12 mouse cellular contexts compared by ENCODE assay signal in the genomic region with DNA sequence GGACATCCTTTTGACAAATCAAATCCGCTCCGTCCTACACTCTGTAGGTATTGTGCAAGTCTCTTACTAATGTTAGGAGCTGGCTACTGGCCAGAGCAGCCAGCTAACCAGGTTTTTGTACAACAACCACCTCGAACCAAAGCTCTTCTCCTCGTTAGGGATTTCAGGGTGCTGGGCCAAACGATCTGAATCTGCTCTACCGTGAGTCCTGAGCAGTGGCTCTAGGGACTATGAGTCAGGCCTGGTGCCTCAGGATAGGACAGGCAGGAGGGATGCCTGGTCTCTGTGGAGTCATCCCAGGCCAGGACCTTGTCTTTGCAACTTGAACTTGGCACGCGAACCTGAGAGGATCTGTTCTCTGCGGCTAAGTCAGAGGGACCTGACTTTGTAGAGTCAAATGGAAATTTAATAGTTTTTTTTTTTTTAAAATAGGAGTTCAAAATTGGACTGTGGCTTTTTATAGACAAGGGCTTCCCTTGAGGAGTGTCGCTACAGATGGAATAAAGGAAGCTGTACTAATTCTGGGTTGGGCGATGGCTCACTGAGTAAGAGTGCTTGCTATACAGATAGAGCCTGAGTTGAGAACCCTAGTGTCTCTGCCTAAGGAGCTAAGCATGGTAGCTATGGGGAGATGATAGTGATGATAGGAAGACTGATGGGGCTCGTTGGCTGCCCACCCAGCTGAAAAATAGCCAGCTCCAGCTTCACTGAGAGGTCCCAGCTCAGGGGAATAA. TPM values are rescaled to one million over a fixed set of nuclear protein-coding genes. Genes with fewer than 3 reads are reported as not detected.
DNase-seq lines count a peak whose midpoint lies in the region; ATAC-seq and TF ChIP-seq lines count a peak whose summit lies in the region.
"Had no signal": no experiment of that assay in that cellular context is flagged by ENCODE, and none has a peak within 500 bp of the region (broad histone marks: within the 10 kb centered on the region; RNA-seq: fewer than 3 reads in every experiment).

No protein-coding gene starts in this region.

- TF ChIP-seq POLR2A in heart, adult 2 months (IDR thresholded peaks at IDR 0.05; ENCODE audit: insufficient read depth, low read depth, low read length), result no peak

- peak overlapping the region; percentile 57 for H3K27ac ChIP-seq in heart, adult 2 months
- H3K27ac ChIP-seq in embryonic facial prominence, embryonic 15.5 days (replicated peaks), result peak overlapping the region; percentile 71
- peak overlapping the region; percentile 86 for H3K27ac ChIP-seq in heart, postnatal 0 days (ENCODE audit: low read depth)
- no peak overlapping the region for H3K27ac ChIP-seq in hindbrain, embryonic 16.5 days (ENCODE audit: low read depth, low read length)
- H3K27ac ChIP-seq: hindbrain, embryonic 15.5 days had no signal

- H3K9ac ChIP-seq in heart, adult 2 months (ENCODE audit: low read depth, low read length), result 0 out of 2 replicates have a peak overlapping the region, but pooled peaks have one; percentile 16
- no peak overlapping the region for H3K9ac ChIP-seq in embryonic facial prominence, embryonic 15.5 days
- H3K9ac ChIP-seq in heart, postnatal 0 days (replicated peaks; ENCODE audit: low read depth, low read length), result no peak overlapping the region
- H3K9ac ChIP-seq in hindbrain, embryonic 16.5 days (ENCODE audit: low read depth, low read length), result no peak overlapping the region
- H3K9ac ChIP-seq: embryonic facial prominence, embryonic 12.5 days; hindbrain, embryonic 15.5 days had no signal

- peaks cover 31% of the 10 kb centered on the region for H3K4me1 ChIP-seq in heart, adult 2 months (ENCODE audit: control insufficient read depth, insufficient read depth, low read length)
- H3K4me1 ChIP-seq in embryonic facial prominence, embryonic 15.5 days, result peaks cover 36% of the 10 kb centered on the region
- peaks cover 42% of the 10 kb centered on the region for H3K4me1 ChIP-seq in heart, postnatal 0 days (ENCODE audit: control insufficient read depth, insufficient read depth)
- no peaks in the 10 kb centered on the region; the same call in 1 of the 2 replicates for H3K4me1 ChIP-seq in hindbrain, embryonic 16.5 days (ENCODE audit: control insufficient read depth, insufficient read depth, low read depth, low read length)

- no peaks in the 10 kb centered on the region for H3K9me3 ChIP-seq in embryonic facial prominence, embryonic 15.5 days (replicated peaks)
- no peaks in the 10 kb centered on the region for H3K9me3 ChIP-seq in heart, postnatal 0 days (replicated peaks; ENCODE audit: control insufficient read depth, low read length)
- no peaks in the 10 kb centered on the region for H3K9me3 ChIP-seq in hindbrain, embryonic 16.5 days (ENCODE audit: control insufficient read depth, low read length)
- H3K9me3 ChIP-seq: embryonic facial prominence, embryonic 12.5 days; hindbrain, embryonic 15.5 days had no signal

- TF ChIP-seq EP300 in heart, adult 2 months (IDR thresholded peaks at IDR 0.05; ENCODE audit: insufficient read depth, low read depth, low read length), result no peak
- no peak for TF ChIP-seq EP300 in heart, postnatal 0 days (IDR thresholded peaks at IDR 0.05; ENCODE audit: low read depth)

- H3K36me3 ChIP-seq in heart, adult 2 months (ENCODE audit: control insufficient read depth, insufficient read depth, low read length), result peaks cover 22% of the 10 kb centered on the region
- no peaks in the 10 kb centered on the region for H3K36me3 ChIP-seq in embryonic facial prominence, embryonic 15.5 days
- H3K36me3 ChIP-seq in heart, postnatal 0 days (replicated peaks; ENCODE audit: control insufficient read depth, insufficient read depth, low read length), result peaks cover 33% of the 10 kb centered on the region
- H3K36me3 ChIP-seq in hindbrain, embryonic 16.5 days (ENCODE audit: control insufficient read depth, insufficient read depth, low read length), result no peaks in the 10 kb centered on the region
- H3K36me3 ChIP-seq: embryonic facial prominence, embryonic 12.5 days; hindbrain, embryonic 15.5 days had no signal

- intact Hi-C loops in heart, adult 2 months (cut with DNase I), result no loop called here
- intact Hi-C loops in heart, postnatal 14 days (cut with DNase I), result no loop called here

- peak in 1 of 2 experiments; percentile 55 for DNase-seq in heart, adult 2 months
- no peak for DNase-seq in heart, postnatal 14 days
- DNase-seq in adipocyte (ENCODE audit: low spot score), result peak; percentile 50
- DNase-seq in heart, postnatal 0 days (ENCODE audit: low spot score), result no peak
- DNase-seq in embryo, embryonic 10 days (ENCODE audit: low spot score), result no peak
- no peak for DNase-seq in natural killer cell, adult 2 months (ENCODE audit: low spot score in 2 of 2)
- DNase-seq: cerebellum, adult 11 months; kidney, postnatal 10 days had no signal

- no peak for ATAC-seq in embryonic facial prominence, embryonic 15.5 days (ENCODE audit: insufficient number of reproducible peaks, low FRiP score, low TSS enrichment, low read depth)
- ATAC-seq in heart, postnatal 0 days (ENCODE audit: insufficient read depth, low read depth), result peak; percentile 70
- ATAC-seq in hindbrain, embryonic 16.5 days, result no peak

- H3K4me2 ChIP-seq in embryonic facial prominence, embryonic 15.5 days (replicated peaks), result no peak overlapping the region; the same call in 1 of the 2 replicates
- peak overlapping the region; percentile 11; the same call in 1 of the 2 replicates for H3K4me2 ChIP-seq in heart, postnatal 0 days (ENCODE audit: low read depth, low read length)
- H3K4me2 ChIP-seq in hindbrain, embryonic 16.5 days (ENCODE audit: low read length), result no peak overlapping the region
- H3K4me2 ChIP-seq: embryonic facial prominence, embryonic 12.5 days; hindbrain, embryonic 15.5 days had no signal

- 18% methylated on average over 12 of the region's 12 CpGs for WGBS in heart, adult 2 months
- WGBS in embryonic facial prominence, embryonic 15.5 days, result 64% methylated on average over 12 of the region's 12 CpGs
- WGBS in heart, postnatal 0 days, result 27% methylated on average over 12 of the region's 12 CpGs
- WGBS in hindbrain, embryonic 16.5 days, result 80% methylated on average over 12 of the region's 12 CpGs

- TF ChIP-seq CTCF in heart, adult 2 months (IDR thresholded peaks at IDR 0.05), result no peak
- TF ChIP-seq CTCF in heart, postnatal 0 days (IDR thresholded peaks at IDR 0.05; ENCODE audit: low read depth), result no peak

- H3K27me3 ChIP-seq in heart, adult 2 months (ENCODE audit: control insufficient read depth, insufficient read depth, low read length), result no peaks in the 10 kb centered on the region
- no peaks in the 10 kb centered on the region for H3K27me3 ChIP-seq in embryonic facial prominence, embryonic 15.5 days
- no peaks in the 10 kb centered on the region for H3K27me3 ChIP-seq in heart, postnatal 0 days (ENCODE audit: control insufficient read depth, insufficient read depth, low read length)
- H3K27me3 ChIP-seq in hindbrain, embryonic 16.5 days (replicated peaks; ENCODE audit: control insufficient read depth, insufficient read depth, low read length), result no peaks in the 10 kb centered on the region
- H3K27me3 ChIP-seq: embryonic facial prominence, embryonic 12.5 days; hindbrain, embryonic 15.5 days had no signal

- peaks cover 2% of the 10 kb centered on the region; the same call in 1 of the 2 replicates for H3K79me2 ChIP-seq in heart, adult 2 months (replicated peaks; ENCODE audit: control insufficient read depth, insufficient read depth, low read length)

- H3K4me3 ChIP-seq in heart, adult 2 months, result no peak overlapping the region
- no peak overlapping the region for H3K4me3 ChIP-seq in embryonic facial prominence, embryonic 15.5 days (replicated peaks)
- H3K4me3 ChIP-seq in heart, postnatal 0 days (ENCODE audit: low read depth, low read length), result no peak overlapping the region
- H3K4me3 ChIP-seq in hindbrain, embryonic 16.5 days (ENCODE audit: low read length), result no peak overlapping the region
- H3K4me3 ChIP-seq: embryonic facial prominence, embryonic 12.5 days; hindbrain, embryonic 15.5 days had no signal

RNA-seq across cellular contexts. Expression of gene Arhgap31, which starts 24.4 kb away (rescaled TPM):
- total RNA-seq in heart, adult 2 months (2021), result 10 to 100 TPM; 38.2 to 41.2 TPM
- polyA plus RNA-seq in heart, adult 2 months (2012; rRNA removed), result 14.1 and 20.1 TPM in 2 replicates
- 10 to 100 TPM; 50.0 to 50.9 TPM for total RNA-seq in heart, postnatal 14 days (2021)
- 14.5 and 16.3 TPM in 2 replicates for polyA plus RNA-seq in embryonic facial prominence, embryonic 15.5 days (2015; fragmentation: Nextera tagmentation; extraction: Ambion mirVana)
- 60.6 and 63.5 TPM in 2 replicates for total RNA-seq in heart, postnatal 0 days (2014; rRNA removed; ENCODE audit: low replicate concordance)
- 15.0 and 15.7 TPM in 2 replicates for polyA plus RNA-seq in heart, postnatal 0 days (2015; fragmentation: Nextera tagmentation; extraction: Ambion mirVana)
- polyA plus RNA-seq in hindbrain, embryonic 16.5 days (2015; fragmentation: Nextera tagmentation; extraction: Ambion mirVana), result 4.5 and 6.7 TPM in 2 replicates

RNA-seq across cellular contexts. Expression of gene B4galt4, which starts 53.4 kb away (rescaled TPM):
- total RNA-seq in heart, adult 2 months (2021), result 10 to 100 TPM in 1 of 2 experiments, 1 to 10 TPM in 1; 8.1 to 13.2 TPM
- 6.4 and 9.6 TPM in 2 replicates for polyA plus RNA-seq in heart, adult 2 months (2012; rRNA removed)
- 10 to 100 TPM; 12.0 to 14.3 TPM for total RNA-seq in heart, postnatal 14 days (2021)
- polyA plus RNA-seq in embryonic facial prominence, embryonic 15.5 days (2015; fragmentation: Nextera tagmentation; extraction: Ambion mirVana), result 24.7 and 25.2 TPM in 2 replicates
- 12.4 and 26.6 TPM in 2 replicates for total RNA-seq in heart, postnatal 0 days (2014; rRNA removed; ENCODE audit: low replicate concordance)
- 12.6 and 14.5 TPM in 2 replicates for polyA plus RNA-seq in heart, postnatal 0 days (2015; fragmentation: Nextera tagmentation; extraction: Ambion mirVana)
- 38.3 and 40.3 TPM in 2 replicates for polyA plus RNA-seq in hindbrain, embryonic 16.5 days (2015; fragmentation: Nextera tagmentation; extraction: Ambion mirVana)
